Mouse (Mus musculus) ES-E14 (cell line): Measurements from ENCODE around the gene Muc20.

Experiments used
- CHD2 ChIP-seq: IDR thresholded peaks from 2 replicates; pipeline ENCODE4 v1.6.1; 2014; ENCODE audit warnings: mild to moderate bottlenecking, low read depth, low read length, inconsistent platforms
- HCFC1 ChIP-seq: IDR thresholded peaks from 2 replicates; pipeline ENCODE4 v1.6.1; 2012; ENCODE audit warnings: low read length, inconsistent platforms, borderline replicate concordance; ENCODE audit not compliant: insufficient read depth

- TF ChIP-seq HCFC1, result no peak
- TF ChIP-seq CHD2, result no peak
Measured at GRCm38 (mm10) chr16:32823487-32823886, 26.3 kb upstream of the Muc20 start.
